ENCODE assay signal across 19 mouse cellular contexts in the genomic region with DNA sequence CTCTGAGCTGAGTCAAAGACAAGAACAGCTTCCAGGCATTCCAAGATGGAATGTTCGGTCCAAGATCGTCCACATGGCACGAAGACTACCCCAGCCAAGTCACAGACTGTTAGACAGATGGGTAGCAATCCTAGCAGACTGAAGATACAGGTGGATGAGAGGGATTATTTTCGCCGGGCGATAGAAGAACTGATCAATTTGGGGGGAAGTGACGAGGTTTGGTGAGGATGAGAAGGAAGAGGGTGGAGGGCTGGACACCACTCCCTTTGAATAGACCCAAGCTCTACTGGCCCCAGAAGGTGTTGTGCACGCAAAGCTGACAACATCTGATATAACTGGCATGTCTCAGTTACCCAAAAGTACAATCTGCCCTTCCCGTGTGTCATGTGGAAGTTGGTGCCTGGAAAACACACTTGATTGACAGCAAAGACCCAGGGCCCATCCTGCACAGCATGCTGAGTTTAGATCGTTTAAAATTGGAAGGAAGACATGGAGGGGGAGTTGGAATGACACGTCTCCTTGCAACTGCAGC. TPM values are rescaled to one million over a fixed set of nuclear protein-coding genes. Genes with fewer than 3 reads are reported as not detected.
DNase-seq lines count a peak whose midpoint lies in the region; ATAC-seq and TF ChIP-seq lines count a peak whose summit lies in the region.
"Had no signal": no experiment of that assay in that cellular context is flagged by ENCODE, and none has a peak within 500 bp of the region (broad histone marks: within the 10 kb centered on the region; RNA-seq: fewer than 3 reads in every experiment).

No protein-coding gene starts in this region.

- no peaks in the 10 kb centered on the region for H3K27me3 ChIP-seq in forebrain, embryonic 14.5 days (replicated peaks; ENCODE audit: control insufficient read depth, insufficient read depth, low read length)
- H3K27me3 ChIP-seq in forebrain, embryonic 12.5 days, result no peaks in the 10 kb centered on the region
- no peaks in the 10 kb centered on the region for H3K27me3 ChIP-seq in forebrain, postnatal 0 days (ENCODE audit: insufficient read depth, low read length)
- peaks cover 21% of the 10 kb centered on the region for H3K27me3 ChIP-seq in heart, embryonic 12.5 days (replicated peaks)
- H3K27me3 ChIP-seq: intestine, embryonic 15.5 days; midbrain, embryonic 15.5 days had no signal

- no peaks in the 10 kb centered on the region for H3K4me1 ChIP-seq in forebrain, embryonic 14.5 days (ENCODE audit: control insufficient read depth, insufficient read depth, low read length)
- H3K4me1 ChIP-seq in forebrain, embryonic 12.5 days, result peaks cover 32% of the 10 kb centered on the region
- peaks cover 4% of the 10 kb centered on the region; the same call in 1 of the 2 replicates for H3K4me1 ChIP-seq in forebrain, postnatal 0 days (ENCODE audit: insufficient read depth)
- peaks cover 5% of the 10 kb centered on the region; the same call in 1 of the 2 replicates for H3K4me1 ChIP-seq in heart, embryonic 12.5 days (replicated peaks)

- no peak overlapping the region for H3K4me3 ChIP-seq in forebrain, embryonic 14.5 days (ENCODE audit: low read depth, low read length)
- H3K4me3 ChIP-seq in forebrain, embryonic 12.5 days (replicated peaks), result no peak overlapping the region
- no peak overlapping the region for H3K4me3 ChIP-seq in forebrain, postnatal 0 days (ENCODE audit: low read depth, low read length)
- no peak overlapping the region for H3K4me3 ChIP-seq in heart, embryonic 12.5 days
- H3K4me3 ChIP-seq: embryonic facial prominence, embryonic 10.5 days; heart, embryonic 10.5 days; intestine, embryonic 15.5 days; megakaryocyte, embryonic 14.5 days; midbrain, embryonic 15.5 days had no signal

- 0 out of 2 replicates have a peak overlapping the region, but pooled peaks have one; percentile 63 for H3K27ac ChIP-seq in forebrain, embryonic 14.5 days (ENCODE audit: low read depth, low read length)
- no peak overlapping the region for H3K27ac ChIP-seq in forebrain, embryonic 12.5 days
- H3K27ac ChIP-seq in forebrain, postnatal 0 days (ENCODE audit: low read depth, low read length), result peak overlapping the region; percentile 72
- no peak overlapping the region for H3K27ac ChIP-seq in heart, embryonic 12.5 days (ENCODE audit: poor library complexity, severe bottlenecking)
- H3K27ac ChIP-seq: embryonic facial prominence, embryonic 10.5 days; heart, embryonic 10.5 days; hindbrain, embryonic 14.5 days; intestine, embryonic 15.5 days; midbrain, embryonic 15.5 days had no signal

- peaks cover 5% of the 10 kb centered on the region; the same call in 1 of the 2 replicates for H3K36me3 ChIP-seq in forebrain, embryonic 14.5 days (ENCODE audit: control insufficient read depth, insufficient read depth, low read length)
- no peaks in the 10 kb centered on the region for H3K36me3 ChIP-seq in forebrain, embryonic 12.5 days (replicated peaks)
- peaks cover 16% of the 10 kb centered on the region for H3K36me3 ChIP-seq in forebrain, postnatal 0 days (ENCODE audit: insufficient read depth)
- no peaks in the 10 kb centered on the region for H3K36me3 ChIP-seq in heart, embryonic 12.5 days
- H3K36me3 ChIP-seq: embryonic facial prominence, embryonic 10.5 days; heart, embryonic 10.5 days; intestine, embryonic 15.5 days; midbrain, embryonic 15.5 days had no signal

- no peak overlapping the region for H3K9ac ChIP-seq in forebrain, embryonic 14.5 days (ENCODE audit: low read length)
- no peak overlapping the region for H3K9ac ChIP-seq in forebrain, embryonic 12.5 days
- no peak overlapping the region for H3K9ac ChIP-seq in forebrain, postnatal 0 days
- no peak overlapping the region for H3K9ac ChIP-seq in heart, embryonic 12.5 days
- H3K9ac ChIP-seq: hindbrain, embryonic 14.5 days; intestine, embryonic 15.5 days; liver, postnatal 0 days; midbrain, embryonic 15.5 days had no signal

- H3K4me2 ChIP-seq in forebrain, embryonic 14.5 days (ENCODE audit: low read length), result no peak overlapping the region
- no peak overlapping the region for H3K4me2 ChIP-seq in forebrain, embryonic 12.5 days
- no peak overlapping the region for H3K4me2 ChIP-seq in forebrain, postnatal 0 days (ENCODE audit: low read depth)
- H3K4me2 ChIP-seq in heart, embryonic 12.5 days, result no peak overlapping the region
- H3K4me2 ChIP-seq: hindbrain, embryonic 14.5 days; intestine, embryonic 15.5 days; midbrain, embryonic 15.5 days had no signal

- no peak for TF ChIP-seq CTCF in forebrain, postnatal 0 days (IDR thresholded peaks at IDR 0.05; ENCODE audit: low read depth)

- DNase-seq in forebrain, embryonic 14.5 days (ENCODE audit: low spot score), result peak; percentile 79
- DNase-seq in right cerebral cortex, postnatal 25 days, result peak; percentile 29
- DNase-seq in right cerebral cortex, postnatal 14 days, result no peak
- DNase-seq in forebrain, postnatal 0 days, result peak; percentile 88
- DNase-seq in thymus, adult 18-20 months, result no peak
- DNase-seq: adrenal gland, postnatal 14 days; heart, postnatal 14 days; liver; liver, postnatal 0 days; lung, postnatal 14 days had no signal

- peak; percentile 69 for ATAC-seq in forebrain, embryonic 14.5 days
- no peak for ATAC-seq in forebrain, embryonic 12.5 days (ENCODE audit: low FRiP score)
- peak; percentile 78 for ATAC-seq in forebrain, postnatal 0 days
- no peak for ATAC-seq in heart, embryonic 12.5 days (ENCODE audit: insufficient number of reproducible peaks, low FRiP score)
- ATAC-seq: intestine, embryonic 15.5 days; liver, postnatal 0 days; midbrain, embryonic 15.5 days had no signal

- no peaks in the 10 kb centered on the region for H3K9me3 ChIP-seq in forebrain, embryonic 14.5 days (replicated peaks; ENCODE audit: control insufficient read depth, low read length)
- no peaks in the 10 kb centered on the region for H3K9me3 ChIP-seq in forebrain, embryonic 12.5 days
- H3K9me3 ChIP-seq in forebrain, postnatal 0 days (ENCODE audit: low read length), result no peaks in the 10 kb centered on the region
- no peaks in the 10 kb centered on the region for H3K9me3 ChIP-seq in heart, embryonic 12.5 days (replicated peaks)
- H3K9me3 ChIP-seq: embryonic facial prominence, embryonic 10.5 days; heart, embryonic 10.5 days; intestine, embryonic 15.5 days; megakaryocyte, embryonic 14.5 days; midbrain, embryonic 15.5 days had no signal

- 70% methylated on average over 11 of the region's 11 CpGs for WGBS in forebrain, embryonic 14.5 days
- WGBS in forebrain, embryonic 12.5 days, result 79% methylated on average over 11 of the region's 11 CpGs
- WGBS in forebrain, postnatal 0 days, result 53% methylated on average over 11 of the region's 11 CpGs
- WGBS in heart, embryonic 12.5 days, result 73% methylated on average over 11 of the region's 11 CpGs

RNA-seq across cellular contexts. Expression of gene Cntn2, which starts 48.4 kb away (rescaled TPM):
- 68.0 and 102 TPM in 2 replicates for polyA plus RNA-seq in forebrain, embryonic 14.5 days (2014; fragmentation: Nextera tagmentation; extraction: Ambion mirVana)
- 37.0 and 37.5 TPM in 2 replicates for polyA plus RNA-seq in forebrain, embryonic 12.5 days (2016; fragmentation: Nextera tagmentation; extraction: Ambion mirVana)
- total RNA-seq in forebrain, postnatal 0 days (2014; rRNA removed), result 101 and 104 TPM in 2 replicates
- polyA plus RNA-seq in forebrain, postnatal 0 days (2015; fragmentation: Nextera tagmentation; extraction: Ambion mirVana), result 41.0 and 43.9 TPM in 2 replicates
- polyA plus RNA-seq in heart, embryonic 12.5 days (2016; fragmentation: Nextera tagmentation; extraction: Ambion mirVana), result 0.18 and 0.20 TPM in 2 replicates
- polyA plus RNA-seq: C2C12 had no signal

Comparison
In these comparisons a context has a peak if more than half of its experiments do, and no peak if none do; other contexts are left out.
1. ATAC-seq: peak in forebrain, embryonic 14.5 days (single experiment) and forebrain, postnatal 0 days (single experiment); none in forebrain, embryonic 12.5 days (single experiment) and heart, embryonic 12.5 days (single experiment).
2. DNase-seq: peak in forebrain, embryonic 14.5 days (single experiment), right cerebral cortex, postnatal 25 days (single experiment) and forebrain, postnatal 0 days (single experiment); none in right cerebral cortex, postnatal 14 days (single experiment) and thymus, adult 18-20 months (0 of 2).
3. H3K27ac ChIP-seq: peak in forebrain, embryonic 14.5 days (single experiment) and forebrain, postnatal 0 days (single experiment); none in forebrain, embryonic 12.5 days (single experiment) and heart, embryonic 12.5 days (single experiment).
4. RNA of gene Cntn2, which starts 48.4 kb away (polyA plus RNA-seq): 68.0 to 102 TPM in forebrain, embryonic 14.5 days, 41.0 to 43.9 TPM in forebrain, postnatal 0 days and 37.0 to 37.5 TPM in forebrain, embryonic 12.5 days; 0.18 to 0.20 TPM in heart, embryonic 12.5 days; every median in the first group is over 10 times any median in the second.